Mouse (Mus musculus): ENCODE data around the gene Vps72. TPM values are rescaled to one million over a fixed set of nuclear protein-coding genes. Genes with fewer than 3 reads are reported as not detected.

Vps72 gene
- total RNA-seq, 1 experiment, result 35.7 TPM

GRCm38 (mm10) chr3:95169996-95170395, 59.2 kb downstream of the Vps72 start:
- Histone ChIP-seq H3K9me3 (ENCODE audit: control insufficient read depth, insufficient read depth, low read depth, low read length) (no peaks in the 10 kb centered on the region), H3K4me3 (ENCODE audit: insufficient read depth in 1 of 2, low read depth in 1 of 2, low read length in 2 of 2, poor library complexity in 1 of 2, severe bottlenecking in 1 of 2) (no peak overlapping the region), H3K4me1 (ENCODE audit: control insufficient read depth in 2 of 2, insufficient read depth in 2 of 2, low read length in 2 of 2, poor library complexity in 1 of 2) (peaks cover 2% of the 10 kb centered on the region in 2 experiments; a peak in 1 of 4 replicates), H3K9ac (ENCODE audit: insufficient read depth, low read depth, low read length, poor library complexity, severe bottlenecking) (no peak overlapping the region), H3K36me3 (ENCODE audit: control insufficient read depth, insufficient read depth, low read length, poor library complexity, severe bottlenecking) (peaks cover 23% of the 10 kb centered on the region), H3K27ac (ENCODE audit: insufficient read depth, low read depth, low read length, poor library complexity, severe bottlenecking) (no peak overlapping the region)
- in situ Hi-C loops (cut with MboI; ENCODE audit: low sequenced_read_pairs in 2 of 2, unreplicated experiment in 2 of 2), result no loop called here
- no peak for TF ChIP-seq ZC3H11A (IDR thresholded peaks at IDR 0.05; ENCODE audit: borderline replicate concordance, low read depth, low read length)
- TF ChIP-seq HCFC1 (IDR thresholded peaks at IDR 0.05; ENCODE audit: borderline replicate concordance, insufficient read depth, low read length), result no peak
- no peak for TF ChIP-seq MAFK (IDR thresholded peaks at IDR 0.05; ENCODE audit: insufficient read depth, low read depth, low read length)
- TF ChIP-seq ZNF384 (IDR thresholded peaks at IDR 0.05; ENCODE audit: low read depth, low read length), result no peak
- no peak for TF ChIP-seq CHD2 (IDR thresholded peaks at IDR 0.05; ENCODE audit: low read depth, low read length)
- no peak for DNase-seq (ENCODE audit: low read depth, low spot score)

- no peak overlapping the region for H3K9ac ChIP-seq (ENCODE audit: insufficient read depth, low read depth, low read length, poor library complexity, severe bottlenecking)
- TF ChIP-seq ZC3H11A (IDR thresholded peaks at IDR 0.05; ENCODE audit: borderline replicate concordance, low read depth, low read length) (no peak), HCFC1 (IDR thresholded peaks at IDR 0.05; ENCODE audit: borderline replicate concordance, insufficient read depth, low read length) (no peak), MAFK (IDR thresholded peaks at IDR 0.05; ENCODE audit: insufficient read depth, low read depth, low read length) (no peak), ZNF384 (IDR thresholded peaks at IDR 0.05; ENCODE audit: low read depth, low read length) (no peak), CHD2 (IDR thresholded peaks at IDR 0.05; ENCODE audit: low read depth, low read length) (no peak)
- H3K9me3 ChIP-seq (ENCODE audit: control insufficient read depth, insufficient read depth, low read depth, low read length), result no peaks in the 10 kb centered on the region
- H3K4me1 ChIP-seq (ENCODE audit: control insufficient read depth in 2 of 2, insufficient read depth in 2 of 2, low read length in 2 of 2, poor library complexity in 1 of 2), result peaks cover 2% of the 10 kb centered on the region in 2 experiments; a peak in 1 of 4 replicates
- peaks cover 23% of the 10 kb centered on the region for H3K36me3 ChIP-seq (ENCODE audit: control insufficient read depth, insufficient read depth, low read length, poor library complexity, severe bottlenecking)
- in situ Hi-C loops (cut with MboI; ENCODE audit: low sequenced_read_pairs in 2 of 2, unreplicated experiment in 2 of 2), result no loop called here
- H3K27ac ChIP-seq (ENCODE audit: insufficient read depth, low read depth, low read length, poor library complexity, severe bottlenecking), result no peak overlapping the region
- DNase-seq (ENCODE audit: low read depth, low spot score), result no peak
- no peak overlapping the region for H3K4me3 ChIP-seq (ENCODE audit: insufficient read depth in 1 of 2, low read depth in 1 of 2, low read length in 2 of 2, poor library complexity in 1 of 2, severe bottlenecking in 1 of 2)
Observed at GRCm38 (mm10) chr3:95171105-95171504, 60.3 kb downstream of the Vps72 start.

Other genes with a start within 250 kb of the Vps72 start
- gene Psmb4, start 224.1 kb upstream of the Vps72 start, total RNA-seq (2012; rRNA removed), result 395 and 498 TPM in 2 replicates
- gene Selenbp1, start 178.0 kb upstream of the Vps72 start, total RNA-seq (2012; rRNA removed), result 1.5 and 2.7 TPM in 2 replicates
- 6.1 and 9.0 TPM in 2 replicates for gene Rfx5, start 156.9 kb upstream of the Vps72 start, total RNA-seq (2012; rRNA removed)
- gene Pi4kb, start 136.3 kb upstream of the Vps72 start, total RNA-seq (2012; rRNA removed), result 29.7 and 34.4 TPM in 2 replicates
- gene Zfp687, start 95.6 kb upstream of the Vps72 start, total RNA-seq (2012; rRNA removed), result 19.8 and 20.6 TPM in 2 replicates
- gene Psmd4, start 68.4 kb upstream of the Vps72 start, total RNA-seq (2012; rRNA removed), result 258 and 291 TPM in 2 replicates
- gene Pip5k1a, start 4.1 kb upstream of the Vps72 start, total RNA-seq (2012; rRNA removed), result 23.2 and 30.7 TPM in 2 replicates
- gene Tmod4, start 13.5 kb downstream of the Vps72 start, total RNA-seq (2012; rRNA removed), result 0.36 TPM in 1 of 2 replicates, not detected in the other
- 38.1 and 39.2 TPM in 2 replicates for gene Scnm1, start 23.0 kb downstream of the Vps72 start, total RNA-seq (2012; rRNA removed)
- 4.4 and 5.1 TPM in 2 replicates for gene Lysmd1, start 23.1 kb downstream of the Vps72 start, total RNA-seq (2012; rRNA removed)
- gene Tnfaip8l2, start 31.3 kb downstream of the Vps72 start, total RNA-seq (2012; rRNA removed), result 1.0 and 1.3 TPM in 2 replicates
- 15.3 and 34.7 TPM in 2 replicates for gene Sema6c, start 49.4 kb downstream of the Vps72 start, total RNA-seq (2012; rRNA removed)
- gene Gabpb2, start 106.9 kb downstream of the Vps72 start, total RNA-seq (2012; rRNA removed), result 28.7 and 30.7 TPM in 2 replicates
- gene Cdc42se1, start 117.7 kb downstream of the Vps72 start, total RNA-seq (2012; rRNA removed), result 43.2 and 51.4 TPM in 2 replicates
- gene Mllt11, start 121.1 kb downstream of the Vps72 start, total RNA-seq (2012; rRNA removed), result 5.3 and 10.1 TPM in 2 replicates
- 2.0 and 3.0 TPM in 2 replicates for gene Gm128, start 130.6 kb downstream of the Vps72 start, total RNA-seq (2012; rRNA removed)
- 6.7 and 16.0 TPM in 2 replicates for gene Bnipl, start 140.2 kb downstream of the Vps72 start, total RNA-seq (2012; rRNA removed)
- gene Mindy1, start 170.3 kb downstream of the Vps72 start, total RNA-seq (2012; rRNA removed), result 48.8 and 54.5 TPM in 2 replicates
- gene Prune1, start 171.1 kb downstream of the Vps72 start, total RNA-seq (2012; rRNA removed), result 26.4 and 29.5 TPM in 2 replicates
- 0.58 and 1.1 TPM in 2 replicates for gene Anxa9, start 196.2 kb downstream of the Vps72 start, total RNA-seq (2012; rRNA removed)
- gene Cers2, start 203.8 kb downstream of the Vps72 start, total RNA-seq (2012; rRNA removed), result 87.6 and 101 TPM in 2 replicates
- gene Setdb1, start 246.2 kb downstream of the Vps72 start, total RNA-seq (2012; rRNA removed), result 54.7 and 59.1 TPM in 2 replicates